ENCODE assay signal across 26 mouse cellular contexts in the genomic region with DNA sequence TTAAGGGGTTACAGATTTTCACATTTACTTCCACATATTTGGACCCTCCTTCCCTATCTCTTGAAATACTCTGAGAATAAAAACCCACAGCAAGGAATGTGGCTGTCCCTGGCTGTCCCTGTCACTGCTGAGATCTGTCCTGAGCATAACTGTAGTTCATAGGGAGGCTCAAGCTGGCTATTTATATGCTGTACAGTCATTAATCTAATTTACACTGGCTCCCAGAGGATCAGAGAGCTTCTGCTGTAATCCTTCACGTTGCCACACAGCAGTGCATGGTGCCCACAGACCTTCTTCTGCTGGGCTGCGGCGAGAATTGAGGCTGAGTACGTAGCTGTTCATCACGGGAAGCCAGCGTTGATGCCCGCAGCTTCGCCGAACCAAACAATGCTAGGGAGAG.
DNase-seq lines count a peak whose midpoint lies in the region; ATAC-seq lines count a peak whose summit lies in the region.
"Had no signal": no experiment of that assay in that cellular context is flagged by ENCODE, and none has a peak within 500 bp of the region (broad histone marks: within the 10 kb centered on the region; RNA-seq: fewer than 3 reads in every experiment).

No protein-coding gene starts in this region.

- H3K4me2 ChIP-seq in hindbrain, embryonic 13.5 days: no peak overlapping the region; the same call in 1 of the 2 replicates
- no peak overlapping the region for H3K4me2 ChIP-seq in hindbrain, embryonic 16.5 days (ENCODE audit: low read length)
- no peak overlapping the region for H3K4me2 ChIP-seq in midbrain, embryonic 14.5 days (ENCODE audit: low read length)
- H3K4me2 ChIP-seq in midbrain, embryonic 11.5 days: no peak overlapping the region
- 0 out of 2 replicates have a peak overlapping the region, but pooled peaks have one; percentile 5 for H3K4me2 ChIP-seq in neural tube, embryonic 15.5 days
- H3K4me2 ChIP-seq: embryonic facial prominence, embryonic 12.5 days; heart, embryonic 12.5 days; kidney, embryonic 15.5 days; limb, embryonic 13.5 days; liver, embryonic 11.5 days; lung, embryonic 15.5 days; stomach, embryonic 15.5 days had no signal

- H3K36me3 ChIP-seq in hindbrain, embryonic 13.5 days: no peaks in the 10 kb centered on the region
- H3K36me3 ChIP-seq in hindbrain, embryonic 16.5 days (ENCODE audit: control insufficient read depth, insufficient read depth, low read length): no peaks in the 10 kb centered on the region
- no peaks in the 10 kb centered on the region for H3K36me3 ChIP-seq in midbrain, embryonic 14.5 days (ENCODE audit: control insufficient read depth, insufficient read depth, low read length)
- H3K36me3 ChIP-seq in midbrain, embryonic 11.5 days (ENCODE audit: control insufficient read depth, insufficient read depth, low read length): no peaks in the 10 kb centered on the region
- no peaks in the 10 kb centered on the region for H3K36me3 ChIP-seq in neural tube, embryonic 15.5 days
- H3K36me3 ChIP-seq: embryonic facial prominence, embryonic 12.5 days; heart, embryonic 12.5 days; kidney, embryonic 15.5 days; limb, embryonic 13.5 days; lung, embryonic 15.5 days; stomach, embryonic 15.5 days had no signal

- no peaks in the 10 kb centered on the region for H3K27me3 ChIP-seq in hindbrain, embryonic 13.5 days
- no peaks in the 10 kb centered on the region for H3K27me3 ChIP-seq in hindbrain, embryonic 16.5 days (replicated peaks; ENCODE audit: control insufficient read depth, insufficient read depth, low read length)
- no peaks in the 10 kb centered on the region for H3K27me3 ChIP-seq in midbrain, embryonic 14.5 days (ENCODE audit: control insufficient read depth, insufficient read depth, low read length)
- H3K27me3 ChIP-seq in midbrain, embryonic 11.5 days (ENCODE audit: control insufficient read depth, insufficient read depth, low read length): no peaks in the 10 kb centered on the region
- no peaks in the 10 kb centered on the region for H3K27me3 ChIP-seq in neural tube, embryonic 15.5 days (replicated peaks)
- H3K27me3 ChIP-seq: embryonic facial prominence, embryonic 12.5 days; heart, embryonic 12.5 days; kidney, embryonic 15.5 days; limb, embryonic 13.5 days; lung, embryonic 15.5 days; stomach, embryonic 15.5 days had no signal

- peak overlapping the region; percentile 68 for H3K27ac ChIP-seq in hindbrain, embryonic 13.5 days
- H3K27ac ChIP-seq in hindbrain, embryonic 16.5 days (ENCODE audit: low read depth, low read length): no peak overlapping the region
- H3K27ac ChIP-seq in midbrain, embryonic 14.5 days (replicated peaks; ENCODE audit: low read depth, low read length): 0 out of 2 replicates have a peak overlapping the region, but pooled peaks have one; percentile 20
- H3K27ac ChIP-seq in midbrain, embryonic 11.5 days (ENCODE audit: low read depth, low read length): no peak overlapping the region
- H3K27ac ChIP-seq in neural tube, embryonic 15.5 days (replicated peaks): peak overlapping the region; percentile 35; the same call in 1 of the 2 replicates
- H3K27ac ChIP-seq: embryonic facial prominence, embryonic 12.5 days; kidney, embryonic 15.5 days; limb, embryonic 13.5 days; lung, embryonic 15.5 days; stomach, embryonic 15.5 days had no signal

- peak; percentile 29 for DNase-seq in midbrain, embryonic 14.5 days
- no peak for DNase-seq in midbrain, embryonic 11.5 days (ENCODE audit: low spot score, missing footprints)
- DNase-seq in brain, adult 2 months (ENCODE audit: low read depth, low spot score): peak; percentile 7
- no peak for DNase-seq in gastrocnemius, postnatal 14 days
- DNase-seq: adrenal gland, postnatal 25 days; cerebellum, adult 11 months; cerebellum, adult 9-10 months; cerebellum, postnatal 36 days; embryo, embryonic 11 days; gastrocnemius, postnatal 25 days; heart, adult 18-20 months; heart, postnatal 4 days; kidney, adult 18-20 months; kidney, postnatal 25 days; right cerebral cortex, postnatal 14 days had no signal

- H3K9ac ChIP-seq in hindbrain, embryonic 13.5 days: no peak overlapping the region
- no peak overlapping the region for H3K9ac ChIP-seq in hindbrain, embryonic 16.5 days (ENCODE audit: low read depth, low read length)
- H3K9ac ChIP-seq in midbrain, embryonic 14.5 days (replicated peaks; ENCODE audit: low read length): no peak overlapping the region
- H3K9ac ChIP-seq in midbrain, embryonic 11.5 days (ENCODE audit: low read length): no peak overlapping the region
- H3K9ac ChIP-seq in neural tube, embryonic 15.5 days (replicated peaks): no peak overlapping the region
- H3K9ac ChIP-seq: embryonic facial prominence, embryonic 12.5 days; heart, embryonic 12.5 days; kidney, embryonic 15.5 days; limb, embryonic 13.5 days; lung, embryonic 15.5 days; stomach, embryonic 15.5 days had no signal

- intact Hi-C loops in gastrocnemius, postnatal 14 days (cut with DNase I; ENCODE audit: low total_unique reads): no loop called here

- WGBS in hindbrain, embryonic 13.5 days: 58% methylated on average over 9 of the region's 9 CpGs
- WGBS in hindbrain, embryonic 16.5 days: 64% methylated on average over 9 of the region's 9 CpGs
- 77% methylated on average over 9 of the region's 9 CpGs for WGBS in midbrain, embryonic 14.5 days
- 87% methylated on average over 9 of the region's 9 CpGs for WGBS in midbrain, embryonic 11.5 days
- 54% methylated on average over 9 of the region's 9 CpGs for WGBS in neural tube, embryonic 15.5 days

- H3K9me3 ChIP-seq in hindbrain, embryonic 13.5 days: no peaks in the 10 kb centered on the region
- no peaks in the 10 kb centered on the region for H3K9me3 ChIP-seq in hindbrain, embryonic 16.5 days (ENCODE audit: control insufficient read depth, low read length)
- H3K9me3 ChIP-seq in midbrain, embryonic 14.5 days (ENCODE audit: control insufficient read depth, low read length): no peaks in the 10 kb centered on the region
- no peaks in the 10 kb centered on the region for H3K9me3 ChIP-seq in midbrain, embryonic 11.5 days (ENCODE audit: control insufficient read depth, low read length)
- H3K9me3 ChIP-seq in neural tube, embryonic 15.5 days (replicated peaks): no peaks in the 10 kb centered on the region
- H3K9me3 ChIP-seq: embryonic facial prominence, embryonic 12.5 days; heart, embryonic 12.5 days; kidney, embryonic 15.5 days; limb, embryonic 13.5 days; lung, embryonic 15.5 days; stomach, embryonic 15.5 days had no signal

- ATAC-seq in hindbrain, embryonic 13.5 days (ENCODE audit: low FRiP score): 0 out of 2 replicates have a peak, but pooled peaks have one; percentile 59
- no peak for ATAC-seq in hindbrain, embryonic 16.5 days
- no peak for ATAC-seq in midbrain, embryonic 14.5 days (ENCODE audit: low FRiP score, low TSS enrichment)
- no peak for ATAC-seq in midbrain, embryonic 11.5 days (ENCODE audit: low FRiP score)
- peak; percentile 45; the same call in 1 of the 2 replicates for ATAC-seq in neural tube, embryonic 15.5 days (ENCODE audit: low FRiP score)
- ATAC-seq: forebrain, embryonic 14.5 days had no signal

- no peak overlapping the region for H3K4me3 ChIP-seq in hindbrain, embryonic 13.5 days
- H3K4me3 ChIP-seq in hindbrain, embryonic 16.5 days (ENCODE audit: low read length): no peak overlapping the region
- H3K4me3 ChIP-seq in midbrain, embryonic 14.5 days (replicated peaks; ENCODE audit: low read depth, low read length): no peak overlapping the region
- no peak overlapping the region for H3K4me3 ChIP-seq in midbrain, embryonic 11.5 days (ENCODE audit: low read depth, low read length)
- H3K4me3 ChIP-seq in neural tube, embryonic 15.5 days (replicated peaks): no peak overlapping the region
- H3K4me3 ChIP-seq: embryonic facial prominence, embryonic 12.5 days; heart, embryonic 12.5 days; kidney, embryonic 15.5 days; limb, embryonic 13.5 days; lung, embryonic 15.5 days; stomach, embryonic 15.5 days had no signal

- peaks cover 8% of the 10 kb centered on the region; the same call in 1 of the 2 replicates for H3K4me1 ChIP-seq in hindbrain, embryonic 13.5 days (replicated peaks)
- H3K4me1 ChIP-seq in hindbrain, embryonic 16.5 days (ENCODE audit: control insufficient read depth, insufficient read depth, low read depth, low read length): no peaks in the 10 kb centered on the region
- no peaks in the 10 kb centered on the region for H3K4me1 ChIP-seq in midbrain, embryonic 14.5 days (ENCODE audit: control insufficient read depth, insufficient read depth, low read length)
- H3K4me1 ChIP-seq in midbrain, embryonic 11.5 days (ENCODE audit: control insufficient read depth, insufficient read depth, low read length): no peaks in the 10 kb centered on the region
- 0 out of 2 replicates have a peak, but pooled peaks cover 7% of the 10 kb centered on the region for H3K4me1 ChIP-seq in neural tube, embryonic 15.5 days
- H3K4me1 ChIP-seq: embryonic facial prominence, embryonic 12.5 days; heart, embryonic 12.5 days; kidney, embryonic 15.5 days; limb, embryonic 13.5 days; lung, embryonic 15.5 days; stomach, embryonic 15.5 days had no signal

Comparison
In these comparisons a context has a peak if more than half of its experiments do, and no peak if none do; other contexts are left out.
1. ATAC-seq: peak in hindbrain, embryonic 13.5 days (single experiment) and neural tube, embryonic 15.5 days (single experiment); none in hindbrain, embryonic 16.5 days (single experiment), midbrain, embryonic 14.5 days (single experiment) and midbrain, embryonic 11.5 days (single experiment).
2. H3K27ac ChIP-seq: peak in hindbrain, embryonic 13.5 days (single experiment), midbrain, embryonic 14.5 days (single experiment) and neural tube, embryonic 15.5 days (single experiment); none in hindbrain, embryonic 16.5 days (single experiment) and midbrain, embryonic 11.5 days (single experiment).
3. DNase-seq: peak in midbrain, embryonic 14.5 days (single experiment) and brain, adult 2 months (single experiment); none in midbrain, embryonic 11.5 days (single experiment) and gastrocnemius, postnatal 14 days (single experiment).